Mouse (Mus musculus): ENCODE measurements around the gene Ier2. TPM values are rescaled to one million over a fixed set of nuclear protein-coding genes. Genes with fewer than 3 reads are reported as not detected.

Ier2 gene
- polyA plus RNA-seq, 1 experiment from 2014 or later: 24.5 TPM

- H3K4me1 ChIP-seq (replicated peaks): peaks cover 13% of the 10 kb centered on the region
- no peak overlapping the region for H3K4me3 ChIP-seq
- no peak overlapping the region for H3K27ac ChIP-seq (replicated peaks)
- peaks cover 20% of the 10 kb centered on the region; the same call in 1 of the 2 replicates for H3K36me3 ChIP-seq
- H3K27me3 ChIP-seq: no peaks in the 10 kb centered on the region
- 83% methylated on average over 6 of the region's 6 CpGs for WGBS
- no peak for ATAC-seq (ENCODE audit: low FRiP score, low read depth)
- no peak overlapping the region for H3K4me2 ChIP-seq
- H3K9ac ChIP-seq: no peak overlapping the region
- H3K9me3 ChIP-seq: no peaks in the 10 kb centered on the region
Observed at GRCm38 (mm10) chr8:84668731-84669485, 6.3 kb upstream of the Ier2 start.

GRCm38 (mm10) chr8:84668081-84668480, 5.4 kb upstream of the Ier2 start:
- Histone ChIP-seq H3K4me3 (no peak overlapping the region), H3K9ac (no peak overlapping the region), H3K4me1 (replicated peaks) (peaks cover 19% of the 10 kb centered on the region), H3K27ac (replicated peaks) (no peak overlapping the region), H3K36me3 (peaks cover 14% of the 10 kb centered on the region; the same call in 1 of the 2 replicates), H3K9me3 (no peaks in the 10 kb centered on the region), H3K27me3 (no peaks in the 10 kb centered on the region), H3K4me2 (no peak overlapping the region)
- ATAC-seq (ENCODE audit: low FRiP score, low read depth): no peak
- 73% methylated on average over 1 of the region's 1 CpGs for WGBS

GRCm38 (mm10) chr8:84665385-84665893, 2.8 kb upstream of the Ier2 start:
- peak; percentile 4 for ATAC-seq (ENCODE audit: low FRiP score, low read depth)
- Histone ChIP-seq H3K9ac (peak overlapping the region; percentile 54), H3K4me3 (peak overlapping the region; percentile 59), H3K27ac (replicated peaks) (peak overlapping the region; percentile 89), H3K36me3 (0 out of 2 replicates have a peak, but pooled peaks cover 5% of the 10 kb centered on the region), H3K4me2 (peak overlapping the region; percentile 56), H3K27me3 (no peaks in the 10 kb centered on the region), H3K9me3 (no peaks in the 10 kb centered on the region), H3K4me1 (replicated peaks) (peaks cover 42% of the 10 kb centered on the region)
- WGBS: 3% methylated on average over 14 of the region's 14 CpGs

DNA sequence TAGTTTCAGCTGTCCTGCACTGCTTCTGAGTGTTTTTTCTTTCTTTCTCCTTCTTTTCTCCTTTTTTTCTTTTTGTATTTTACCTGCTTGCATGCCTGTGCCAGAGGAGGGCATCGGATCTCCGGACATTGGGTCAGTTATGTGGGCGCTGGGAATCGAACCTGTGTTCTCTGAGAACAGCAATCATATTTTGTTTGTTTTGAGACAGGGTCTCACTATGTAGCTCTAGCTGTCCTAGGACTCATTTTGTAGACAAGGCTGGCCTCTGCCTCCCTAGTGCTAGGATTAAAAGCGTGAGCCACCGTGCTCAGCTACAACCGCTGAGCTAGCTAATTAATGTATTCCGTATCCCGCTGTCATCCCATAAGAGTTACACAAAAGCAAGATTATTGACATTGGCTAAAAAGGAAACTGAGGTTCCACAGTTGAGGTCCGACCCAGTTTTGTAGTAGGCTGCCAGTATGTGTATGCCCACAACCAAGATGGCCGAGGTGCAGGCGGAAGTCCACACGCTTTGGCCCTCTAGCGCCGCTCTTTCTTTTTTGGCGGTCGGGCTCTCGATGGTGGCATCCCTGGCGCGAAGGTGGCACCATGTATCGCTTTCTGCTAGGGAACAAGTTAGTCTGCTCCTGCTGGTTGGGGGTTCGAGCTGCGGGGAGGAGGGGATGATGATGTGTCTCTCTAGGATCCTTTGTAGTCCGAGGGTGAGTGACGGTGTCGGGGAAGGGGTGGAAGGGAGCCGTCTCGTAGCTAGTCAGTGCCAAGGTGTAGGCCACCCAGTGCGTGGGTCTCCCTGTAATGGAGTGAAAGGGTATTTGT, 2.1 kb upstream of the Ier2 start:
- peak overlapping the region; percentile 59 for H3K4me3 ChIP-seq
- peak overlapping the region; percentile 89 for H3K27ac ChIP-seq (replicated peaks)
- H3K4me1 ChIP-seq (replicated peaks): peaks cover 48% of the 10 kb centered on the region
- H3K27me3 ChIP-seq: no peaks in the 10 kb centered on the region
- peak; percentile 75 for ATAC-seq (ENCODE audit: low FRiP score, low read depth)
- 0 out of 2 replicates have a peak, but pooled peaks cover under 1% of the 10 kb centered on the region for H3K36me3 ChIP-seq
- peak overlapping the region; percentile 54 for H3K9ac ChIP-seq
- under 1% methylated on average over 29 of the region's 29 CpGs for WGBS
- H3K9me3 ChIP-seq: no peaks in the 10 kb centered on the region
- peak overlapping the region; percentile 56 for H3K4me2 ChIP-seq

DNA sequence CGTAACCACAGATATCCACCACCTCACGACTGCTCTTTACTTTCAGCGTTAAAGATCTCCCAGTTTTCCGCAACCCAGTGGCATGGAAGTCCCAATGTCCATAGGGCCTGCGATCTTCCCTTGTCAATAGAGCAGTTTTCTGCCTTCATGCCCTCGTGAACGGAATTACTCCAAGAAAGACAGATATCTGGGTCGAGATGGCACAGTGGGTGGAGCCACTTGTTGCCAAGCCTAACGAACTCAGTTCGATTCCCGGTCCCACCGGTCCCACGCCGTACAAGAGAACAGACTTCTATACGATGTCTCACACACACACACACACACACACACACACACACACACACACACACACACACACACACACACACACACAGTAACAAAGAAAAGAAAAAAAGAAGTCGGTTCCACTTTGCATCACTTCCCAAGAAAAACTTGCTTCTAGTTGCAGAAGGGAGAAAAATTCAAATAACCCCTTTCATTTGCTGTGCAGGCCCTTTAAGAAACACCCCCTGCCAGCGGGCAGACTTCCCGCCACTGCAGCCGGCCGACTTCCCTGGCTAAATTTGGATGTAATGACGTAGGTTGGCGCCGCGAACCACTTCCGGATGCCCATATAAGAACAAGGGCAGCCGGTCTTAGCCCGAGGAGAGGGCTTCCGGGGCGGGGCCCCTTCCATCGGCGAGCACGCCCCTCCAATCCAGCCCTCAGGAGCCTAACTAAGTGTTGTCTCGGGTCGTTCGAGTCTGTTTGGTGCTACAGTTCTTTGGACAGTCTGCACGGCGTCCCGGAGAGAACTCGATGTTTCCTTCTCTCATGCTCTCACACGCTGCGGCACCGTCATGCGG, 1.1 kb upstream of the Ier2 start:
- Histone ChIP-seq H3K4me1 (replicated peaks) (peaks cover 54% of the 10 kb centered on the region), H3K4me2 (peak overlapping the region; percentile 56), H3K36me3 (no peaks in the 10 kb centered on the region), H3K9ac (peak overlapping the region; percentile 54), H3K4me3 (peak overlapping the region; percentile 59), H3K27ac (replicated peaks) (peak overlapping the region; percentile 89), H3K27me3 (no peaks in the 10 kb centered on the region), H3K9me3 (no peaks in the 10 kb centered on the region)
- peak; percentile 82 for ATAC-seq (ENCODE audit: low FRiP score, low read depth)
- 3% methylated on average over 42 of the region's 43 CpGs for WGBS

GRCm38 (mm10) chr8:84661961-84662571, 586 bp downstream of the Ier2 start:
- H3K9ac ChIP-seq: peak overlapping the region; percentile 58
- under 1% methylated on average over 61 of the region's 61 CpGs for WGBS
- H3K4me3 ChIP-seq: peak overlapping the region; percentile 59
- no peaks in the 10 kb centered on the region for H3K9me3 ChIP-seq
- peak overlapping the region; percentile 56 for H3K4me2 ChIP-seq
- H3K4me1 ChIP-seq (replicated peaks): peaks cover 55% of the 10 kb centered on the region
- ATAC-seq (ENCODE audit: low FRiP score, low read depth): 0 out of 2 replicates have a peak, but pooled peaks have one; percentile 0
- peak overlapping the region; percentile 89 for H3K27ac ChIP-seq (replicated peaks)
- H3K36me3 ChIP-seq: no peaks in the 10 kb centered on the region
- H3K27me3 ChIP-seq: no peaks in the 10 kb centered on the region

DNA sequence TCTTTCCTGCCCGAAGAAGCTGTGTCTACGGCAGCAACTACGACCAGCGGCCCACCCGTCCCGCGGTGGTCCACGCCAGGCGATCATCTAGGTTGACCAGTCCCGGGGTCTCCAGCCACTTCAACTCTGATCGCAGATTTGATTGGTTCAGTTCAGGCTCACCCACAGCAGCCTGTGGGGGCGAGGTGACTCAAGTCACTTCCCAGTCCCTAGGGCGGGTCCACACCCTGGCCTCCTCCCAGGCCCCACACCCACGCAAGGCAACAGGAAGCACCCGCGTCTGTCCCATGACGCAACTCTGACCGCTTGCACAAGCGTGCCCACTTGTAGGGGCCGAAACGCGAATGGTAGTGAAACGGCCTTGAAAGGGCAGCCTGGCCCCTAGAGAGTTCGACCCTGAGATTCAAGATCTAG, 1.2 kb downstream of the Ier2 start:
- H3K4me1 ChIP-seq (replicated peaks): peaks cover 59% of the 10 kb centered on the region
- H3K27ac ChIP-seq (replicated peaks): peak overlapping the region; percentile 89
- H3K4me2 ChIP-seq: peak overlapping the region; percentile 56
- ATAC-seq (ENCODE audit: low FRiP score, low read depth): no peak
- no peaks in the 10 kb centered on the region for H3K27me3 ChIP-seq
- H3K9ac ChIP-seq: peak overlapping the region; percentile 58
- no peaks in the 10 kb centered on the region for H3K9me3 ChIP-seq
- no peaks in the 10 kb centered on the region for H3K36me3 ChIP-seq
- 1% methylated on average over 24 of the region's 24 CpGs for WGBS
- peak overlapping the region; percentile 59 for H3K4me3 ChIP-seq

DNA sequence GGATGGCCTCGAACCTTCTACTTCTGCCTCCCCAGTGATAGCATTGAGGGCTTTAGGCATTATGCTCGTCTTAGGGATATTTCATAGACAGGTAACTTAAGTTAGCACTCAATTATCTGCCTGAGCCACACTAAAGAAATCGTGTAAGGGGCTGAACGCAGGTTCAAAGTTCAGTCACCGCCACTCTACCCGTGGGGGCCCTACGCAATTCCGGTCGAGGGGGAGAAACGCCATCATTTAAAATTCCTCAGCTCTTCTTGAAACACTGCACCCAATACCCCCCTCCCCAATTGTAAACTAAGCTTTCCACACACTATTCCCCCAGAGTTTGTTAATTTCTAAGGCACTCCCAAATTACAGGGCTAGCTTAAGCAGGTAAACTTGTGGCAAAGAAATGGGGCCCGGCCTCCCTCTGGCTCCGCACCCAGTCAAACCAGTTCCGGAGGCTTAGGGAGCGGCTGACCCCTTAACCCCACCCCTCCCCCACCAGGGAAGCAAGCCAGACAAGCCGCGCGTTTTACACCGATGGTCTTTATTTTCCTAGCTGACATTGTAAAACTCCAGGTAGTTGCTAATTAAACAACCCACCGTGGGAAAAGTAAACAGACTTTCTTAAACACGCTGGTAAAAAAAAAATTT, 1.7 kb downstream of the Ier2 start:
- H3K9ac ChIP-seq: peak overlapping the region; percentile 58; the same call in 1 of the 2 replicates
- no peak for ATAC-seq (ENCODE audit: low FRiP score, low read depth)
- 3% methylated on average over 20 of the region's 20 CpGs for WGBS
- peaks cover 59% of the 10 kb centered on the region for H3K4me1 ChIP-seq (replicated peaks)
- no peaks in the 10 kb centered on the region for H3K27me3 ChIP-seq
- H3K4me2 ChIP-seq: peak overlapping the region; percentile 56
- H3K4me3 ChIP-seq: peak overlapping the region; percentile 59
- H3K27ac ChIP-seq (replicated peaks): 0 out of 2 replicates have a peak overlapping the region, but pooled peaks have one; percentile 89
- no peaks in the 10 kb centered on the region for H3K36me3 ChIP-seq
- no peaks in the 10 kb centered on the region for H3K9me3 ChIP-seq

DNA sequence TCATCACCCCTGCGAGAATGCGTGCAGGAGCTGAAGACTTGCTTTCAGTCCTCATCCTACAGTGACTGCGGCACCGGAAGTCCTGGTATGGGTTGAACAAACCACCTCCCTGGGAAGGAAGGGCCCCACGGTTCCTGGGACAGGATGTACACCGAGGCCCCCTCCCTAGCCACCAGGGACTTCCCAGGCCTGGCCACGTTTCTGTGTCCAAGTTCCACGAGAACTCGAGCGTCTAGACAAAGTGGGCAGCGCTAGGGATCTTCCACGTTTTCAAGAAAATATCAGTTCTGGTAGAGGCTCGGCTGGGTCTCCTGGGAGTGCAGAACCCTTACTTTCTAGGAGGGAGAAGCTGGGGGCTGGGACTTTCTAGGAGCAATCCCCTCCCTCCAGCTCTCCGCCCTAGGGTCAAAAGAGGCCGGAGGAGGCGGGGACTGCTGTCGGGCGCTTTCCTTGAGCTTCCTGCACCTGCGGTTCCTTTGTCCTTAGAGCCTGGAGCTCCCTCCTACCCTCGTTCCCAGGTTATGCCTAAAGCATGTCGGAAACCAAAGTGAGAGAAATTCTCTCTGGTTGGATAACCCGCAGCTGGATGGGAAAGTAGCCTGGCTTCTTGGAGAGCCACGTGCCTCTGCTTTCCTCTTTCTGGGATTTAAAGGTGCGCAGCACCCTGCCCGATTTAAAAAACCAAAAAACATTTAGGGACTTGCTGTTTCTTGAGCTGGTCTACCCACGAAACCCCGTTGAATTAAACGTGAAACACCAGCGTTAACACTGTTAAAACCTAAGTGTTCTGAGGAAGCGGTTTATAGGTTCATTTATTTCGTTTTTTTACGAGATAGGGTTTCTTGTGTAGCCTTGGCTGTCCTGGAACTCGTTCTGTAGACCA, 2.5 kb downstream of the Ier2 start:
- H3K9me3 ChIP-seq: no peaks in the 10 kb centered on the region
- 0 out of 2 replicates have a peak overlapping the region, but pooled peaks have one; percentile 0 for H3K9ac ChIP-seq
- peaks cover 58% of the 10 kb centered on the region for H3K4me1 ChIP-seq (replicated peaks)
- no peaks in the 10 kb centered on the region for H3K36me3 ChIP-seq
- peak overlapping the region; percentile 59 for H3K4me3 ChIP-seq
- peak overlapping the region; percentile 56 for H3K4me2 ChIP-seq
- no peak for ATAC-seq (ENCODE audit: low FRiP score, low read depth)
- 3% methylated on average over 33 of the region's 33 CpGs for WGBS
- H3K27ac ChIP-seq (replicated peaks): peak overlapping the region; percentile 89
- no peaks in the 10 kb centered on the region for H3K27me3 ChIP-seq

DNA sequence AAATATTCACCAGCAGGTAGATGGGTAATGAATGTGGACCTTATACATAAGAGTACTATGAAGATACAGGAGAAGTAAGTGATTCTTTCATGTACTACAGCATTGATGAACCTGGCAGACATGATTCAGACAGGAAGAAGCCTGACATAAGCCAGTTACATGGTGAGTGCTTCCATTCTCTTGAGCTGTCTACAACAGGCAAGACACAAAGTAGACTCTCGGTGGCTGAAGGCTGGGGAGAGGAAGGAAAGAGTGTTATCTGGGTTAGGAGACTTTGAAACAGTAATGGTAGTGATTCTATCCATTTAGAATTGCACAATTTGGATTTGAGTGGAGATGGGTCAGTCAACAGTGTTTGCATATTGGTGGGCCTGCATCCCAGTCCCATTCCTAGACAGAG, 3.7 kb downstream of the Ier2 start:
- Histone ChIP-seq H3K9me3 (no peaks in the 10 kb centered on the region), H3K27ac (replicated peaks) (no peak overlapping the region), H3K36me3 (no peaks in the 10 kb centered on the region), H3K4me1 (replicated peaks) (peaks cover 58% of the 10 kb centered on the region), H3K4me3 (no peak overlapping the region), H3K4me2 (no peak overlapping the region), H3K27me3 (no peaks in the 10 kb centered on the region), H3K9ac (no peak overlapping the region)
- 70% methylated on average over 1 of the region's 1 CpGs for WGBS
- no peak for ATAC-seq (ENCODE audit: low FRiP score, low read depth)
